Mouse (Mus musculus): Measurements from ENCODE around the gene Grid2ip.

Gene Grid2ip

DNA sequence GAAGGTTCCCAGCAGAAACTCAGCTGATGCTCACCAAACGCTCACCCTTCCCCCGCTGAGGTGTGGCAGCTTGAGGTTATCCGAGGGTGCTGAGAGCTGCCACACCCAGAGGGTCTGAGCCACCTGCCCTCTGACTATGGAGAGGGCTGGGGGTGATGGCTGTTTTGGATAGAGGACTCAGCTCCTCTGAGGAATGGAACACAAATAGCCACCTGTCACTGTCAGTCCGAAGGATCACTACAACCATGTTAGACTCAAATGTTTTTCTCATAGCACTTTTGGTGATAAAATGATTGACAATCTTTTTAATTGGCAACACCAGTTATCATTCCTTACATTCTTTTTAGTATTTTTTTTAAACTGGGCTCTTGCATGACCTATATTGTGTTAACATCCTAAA lies 64.3 kb downstream of the Grid2ip start:
- no peak for DNase-seq

GRCm38 (mm10) chr5:143422990-143423389 lies 65.9 kb downstream of the Grid2ip start:
- no peak for DNase-seq

GRCm38 (mm10) chr5:143423899-143424519 lies 66.9 kb downstream of the Grid2ip start:
- peak; percentile 75 for DNase-seq

DNA sequence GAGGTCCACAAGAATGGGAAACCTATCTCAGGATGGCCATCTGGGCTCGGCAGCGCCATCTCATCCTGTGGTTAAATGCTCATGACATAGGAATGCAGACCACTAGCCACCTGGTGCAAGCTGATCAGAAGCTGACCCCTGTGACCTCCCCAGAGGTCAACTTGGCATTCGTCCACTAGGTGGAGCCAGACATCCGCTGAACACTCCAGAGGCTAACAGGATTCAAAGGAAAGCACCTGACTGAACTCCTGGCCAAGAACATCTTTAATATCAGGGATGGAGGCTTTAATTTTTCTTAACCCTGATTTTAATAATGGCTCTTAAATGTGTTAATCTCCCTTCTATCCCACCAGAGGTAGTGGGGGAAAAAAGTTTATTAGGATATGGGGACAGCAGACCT lies 77.3 kb downstream of the Grid2ip start:
- DNase-seq, result peak; percentile 81

GRCm38 (mm10) chr5:143441298-143441697 lies 84.2 kb downstream of the Grid2ip start:
- no peak for DNase-seq

GRCm38 (mm10) chr5:143441753-143442152 lies 84.6 kb downstream of the Grid2ip start:
- DNase-seq, result no peak

All from lung, postnatal 14 days (tissue).